Mouse (Mus musculus): Measurements from ENCODE around the gene Nos3. TPM values are rescaled to one million over a fixed set of nuclear protein-coding genes. Genes with fewer than 3 reads are reported as not detected.

The Nos3 gene
- polyA plus RNA-seq, 1 experiment from 2014 or later = 12.0 TPM

- Histone ChIP-seq H3K4me2 (replicated peaks; ENCODE audit: low read depth, low read length) (no peak overlapping the region), H3K9ac (ENCODE audit: low read depth, low read length) (no peak overlapping the region), H3K27ac (ENCODE audit: low read depth, low read length) (no peak overlapping the region), H3K9me3 (ENCODE audit: control insufficient read depth, low read length) (no peaks in the 10 kb centered on the region), H3K36me3 (ENCODE audit: control insufficient read depth, insufficient read depth, low read length) (no peaks in the 10 kb centered on the region), H3K4me3 (ENCODE audit: low read length) (no peak overlapping the region), H3K4me1 (ENCODE audit: control insufficient read depth, insufficient read depth, low read length) (peaks cover 37% of the 10 kb centered on the region), H3K27me3 (ENCODE audit: control insufficient read depth, insufficient read depth, low read length) (no peaks in the 10 kb centered on the region)
- WGBS = 77% methylated on average over 14 of the region's 14 CpGs
- no peak for ATAC-seq (ENCODE audit: low FRiP score, low TSS enrichment)
These were observed 22.2 kb upstream of the Nos3 start for GRCm38 (mm10) chr5:24342205-24342963.

- Histone ChIP-seq H3K4me3 (ENCODE audit: low read length) (no peak overlapping the region), H3K4me1 (ENCODE audit: control insufficient read depth, insufficient read depth, low read length) (peaks cover 37% of the 10 kb centered on the region), H3K27me3 (ENCODE audit: control insufficient read depth, insufficient read depth, low read length) (no peaks in the 10 kb centered on the region), H3K9me3 (ENCODE audit: control insufficient read depth, low read length) (no peaks in the 10 kb centered on the region), H3K4me2 (replicated peaks; ENCODE audit: low read depth, low read length) (no peak overlapping the region), H3K36me3 (ENCODE audit: control insufficient read depth, insufficient read depth, low read length) (no peaks in the 10 kb centered on the region), H3K9ac (ENCODE audit: low read depth, low read length) (no peak overlapping the region), H3K27ac (ENCODE audit: low read depth, low read length) (no peak overlapping the region)
- 53% methylated on average over 8 of the region's 8 CpGs for WGBS
- ATAC-seq (ENCODE audit: low FRiP score, low TSS enrichment) = no peak
These were observed 21.6 kb upstream of the Nos3 start for GRCm38 (mm10) chr5:24342966-24343365.

GRCm38 (mm10) chr5:24343379-24343778, 21.2 kb upstream of the Nos3 start:
- no peak overlapping the region; the same call in 1 of the 2 replicates for H3K27ac ChIP-seq (ENCODE audit: low read depth, low read length)
- no peak overlapping the region for H3K4me3 ChIP-seq (ENCODE audit: low read length)
- H3K4me2 ChIP-seq (replicated peaks; ENCODE audit: low read depth, low read length) = no peak overlapping the region
- H3K36me3 ChIP-seq (ENCODE audit: control insufficient read depth, insufficient read depth, low read length) = no peaks in the 10 kb centered on the region
- no peak for ATAC-seq (ENCODE audit: low FRiP score, low TSS enrichment)
- no peaks in the 10 kb centered on the region for H3K9me3 ChIP-seq (ENCODE audit: control insufficient read depth, low read length)
- H3K27me3 ChIP-seq (ENCODE audit: control insufficient read depth, insufficient read depth, low read length) = no peaks in the 10 kb centered on the region
- 0 out of 2 replicates have a peak overlapping the region, but pooled peaks have one; percentile 18 for H3K9ac ChIP-seq (ENCODE audit: low read depth, low read length)
- H3K4me1 ChIP-seq (ENCODE audit: control insufficient read depth, insufficient read depth, low read length) = peaks cover 39% of the 10 kb centered on the region

- Histone ChIP-seq H3K36me3 (ENCODE audit: control insufficient read depth, insufficient read depth, low read length) (no peaks in the 10 kb centered on the region), H3K9ac (ENCODE audit: low read depth, low read length) (peak overlapping the region; percentile 8; the same call in 1 of the 2 replicates), H3K4me2 (replicated peaks; ENCODE audit: low read depth, low read length) (peak overlapping the region; percentile 36), H3K4me1 (ENCODE audit: control insufficient read depth, insufficient read depth, low read length) (peaks cover 41% of the 10 kb centered on the region), H3K4me3 (ENCODE audit: low read length) (no peak overlapping the region), H3K27me3 (ENCODE audit: control insufficient read depth, insufficient read depth, low read length) (no peaks in the 10 kb centered on the region; the same call in 1 of the 2 replicates), H3K9me3 (ENCODE audit: control insufficient read depth, low read length) (no peaks in the 10 kb centered on the region), H3K27ac (ENCODE audit: low read depth, low read length) (peak overlapping the region; percentile 76)
- ATAC-seq (ENCODE audit: low FRiP score, low TSS enrichment) = peak; percentile 26; the same call in 1 of the 2 replicates
- WGBS = 8% methylated on average over 2 of the region's 2 CpGs
These were observed 20.6 kb upstream of the Nos3 start for GRCm38 (mm10) chr5:24343977-24344436.

- peaks cover 3% of the 10 kb centered on the region; the same call in 1 of the 2 replicates for H3K27me3 ChIP-seq (ENCODE audit: control insufficient read depth, insufficient read depth, low read length)
- peak overlapping the region; percentile 76 for H3K27ac ChIP-seq (ENCODE audit: low read depth, low read length)
- H3K4me1 ChIP-seq (ENCODE audit: control insufficient read depth, insufficient read depth, low read length) = peaks cover 46% of the 10 kb centered on the region
- no peaks in the 10 kb centered on the region for H3K9me3 ChIP-seq (ENCODE audit: control insufficient read depth, low read length)
- H3K36me3 ChIP-seq (ENCODE audit: control insufficient read depth, insufficient read depth, low read length) = no peaks in the 10 kb centered on the region
- no peak overlapping the region for H3K4me3 ChIP-seq (ENCODE audit: low read length)
- WGBS = 11% methylated on average over 12 of the region's 12 CpGs
- peak; percentile 81 for ATAC-seq (ENCODE audit: low FRiP score, low TSS enrichment)
- H3K9ac ChIP-seq (ENCODE audit: low read depth, low read length) = peak overlapping the region; percentile 8; the same call in 1 of the 2 replicates
- peak overlapping the region; percentile 36 for H3K4me2 ChIP-seq (replicated peaks; ENCODE audit: low read depth, low read length)
These were observed 20.0 kb upstream of the Nos3 start for GRCm38 (mm10) chr5:24344477-24345051.

GRCm38 (mm10) chr5:24346313-24346712, 18.3 kb upstream of the Nos3 start:
- Histone ChIP-seq H3K4me2 (replicated peaks; ENCODE audit: low read depth, low read length) (no peak overlapping the region), H3K27ac (ENCODE audit: low read depth, low read length) (no peak overlapping the region), H3K9ac (ENCODE audit: low read depth, low read length) (no peak overlapping the region), H3K4me3 (ENCODE audit: low read length) (no peak overlapping the region), H3K36me3 (ENCODE audit: control insufficient read depth, insufficient read depth, low read length) (no peaks in the 10 kb centered on the region), H3K4me1 (ENCODE audit: control insufficient read depth, insufficient read depth, low read length) (peaks cover 55% of the 10 kb centered on the region), H3K27me3 (ENCODE audit: control insufficient read depth, insufficient read depth, low read length) (peaks cover 8% of the 10 kb centered on the region; the same call in 1 of the 2 replicates), H3K9me3 (ENCODE audit: control insufficient read depth, low read length) (no peaks in the 10 kb centered on the region)
- WGBS = 78% methylated on average over 7 of the region's 7 CpGs
- ATAC-seq (ENCODE audit: low FRiP score, low TSS enrichment) = no peak

GRCm38 (mm10) chr5:24347186-24347875, 17.3 kb upstream of the Nos3 start:
- Histone ChIP-seq H3K4me1 (ENCODE audit: control insufficient read depth, insufficient read depth, low read length) (peaks cover 61% of the 10 kb centered on the region), H3K4me3 (ENCODE audit: low read length) (no peak overlapping the region), H3K9me3 (ENCODE audit: control insufficient read depth, low read length) (no peaks in the 10 kb centered on the region), H3K4me2 (replicated peaks; ENCODE audit: low read depth, low read length) (peak overlapping the region; percentile 96), H3K27me3 (ENCODE audit: control insufficient read depth, insufficient read depth, low read length) (peaks cover 8% of the 10 kb centered on the region; the same call in 1 of the 2 replicates), H3K27ac (ENCODE audit: low read depth, low read length) (no peak overlapping the region), H3K36me3 (ENCODE audit: control insufficient read depth, insufficient read depth, low read length) (no peaks in the 10 kb centered on the region), H3K9ac (ENCODE audit: low read depth, low read length) (no peak overlapping the region)
- no peak for ATAC-seq (ENCODE audit: low FRiP score, low TSS enrichment)
- 29% methylated on average over 7 of the region's 7 CpGs for WGBS

GRCm38 (mm10) chr5:24348128-24348527, 16.5 kb upstream of the Nos3 start:
- peaks cover 65% of the 10 kb centered on the region for H3K4me1 ChIP-seq (ENCODE audit: control insufficient read depth, insufficient read depth, low read length)
- H3K9me3 ChIP-seq (ENCODE audit: control insufficient read depth, low read length) = no peaks in the 10 kb centered on the region
- ATAC-seq (ENCODE audit: low FRiP score, low TSS enrichment) = peak; percentile 29
- H3K4me3 ChIP-seq (ENCODE audit: low read length) = peak overlapping the region; percentile 51
- H3K9ac ChIP-seq (ENCODE audit: low read depth, low read length) = peak overlapping the region; percentile 51; the same call in 1 of the 2 replicates
- H3K27me3 ChIP-seq (ENCODE audit: control insufficient read depth, insufficient read depth, low read length) = peaks cover 8% of the 10 kb centered on the region; the same call in 1 of the 2 replicates
- H3K36me3 ChIP-seq (ENCODE audit: control insufficient read depth, insufficient read depth, low read length) = no peaks in the 10 kb centered on the region
- under 1% methylated on average over 39 of the region's 41 CpGs for WGBS
- H3K27ac ChIP-seq (ENCODE audit: low read depth, low read length) = no peak overlapping the region
- H3K4me2 ChIP-seq (replicated peaks; ENCODE audit: low read depth, low read length) = peak overlapping the region; percentile 96
